Mouse (Mus musculus): ENCODE measurements around the gene Sobp.

- no peak for TF ChIP-seq CTCF (IDR thresholded peaks at IDR 0.05; ENCODE audit: borderline replicate concordance, insufficient read depth, low read length)
- TF ChIP-seq POLR2A (IDR thresholded peaks at IDR 0.05; ENCODE audit: low read depth, low read length), result no peak
These were observed 211.7 kb downstream of the Sobp start for GRCm38 (mm10) chr10:42962655-42963054.

Data from embryonic fibroblast, embryonic 13.5 days (primary cell).